Mouse (Mus musculus) forebrain, embryonic 10.5 days (tissue): ENCODE data around the gene Ucn2. TPM values are rescaled to one million over a fixed set of nuclear protein-coding genes. Genes with fewer than 3 reads are reported as not detected.
A peak's percentile ranks its signal among the peaks of the same experiment; 100 is the strongest.

Source experiments
- DNase-seq: peaks from one replicate; pipeline ENCODE4 v3.0.0-alpha.2; 2017; ENCODE audit warnings: low spot score; ENCODE audit errors: extremely low spot score
- H3K27ac ChIP-seq: fragments of 300-500 bp; sonication (generic); 2 replicates; pipeline ENCODE4 v1.5.1; 2016; ENCODE audit warnings: mild to moderate bottlenecking
- H3K27me3 ChIP-seq: fragments of 300-500 bp; sonication (generic); 2 replicates; pipeline ENCODE4 v1.6.1; 2016; ENCODE audit warnings: mild to moderate bottlenecking; ENCODE audit not compliant: poor library complexity, severe bottlenecking
- H3K36me3 ChIP-seq: fragments of 300-500 bp; sonication (generic); replicated peaks from 2 replicates; pipeline ENCODE4 v1.6.1; 2016; ENCODE audit warnings: mild to moderate bottlenecking, moderate library complexity
- H3K4me1 ChIP-seq: fragments of 300-500 bp; sonication (generic); 2 replicates; pipeline ENCODE4 v1.6.1; 2016
- H3K4me3 ChIP-seq: fragments of 300-500 bp; sonication (generic); 2 replicates; pipeline ENCODE4 v1.5.1; 2016; ENCODE audit warnings: mild to moderate bottlenecking, moderate library complexity
- H3K9me3 ChIP-seq: fragments of 300-500 bp; sonication (generic); 2 replicates; pipeline ENCODE4 v1.6.1; 2016; ENCODE audit warnings: mild to moderate bottlenecking, moderate library complexity
- WGBS: fragments of 180-500 bp; shearing (Covaris S2); methylation state at CpG from one replicate; pipeline ENCODE4 v1.1.7; 2016; 5-methylcytosine and 5-hydroxymethylcytosine counted together
- polyA plus RNA-seq: library from polyadenylated mRNA; unstranded; fragments of >200 nt; fragmentation: Nextera tagmentation; extraction: Ambion mirVana; gene quantifications from 2 replicates; pipeline ENCODE4 v1.2.1, GENCODE M21; 2016

The Ucn2 gene
- polyA plus RNA-seq, 1 experiment from 2014 or later = not detected

GRCm38 (mm10) chr9:108999167-108999526 lies 13.3 kb downstream of the Ucn2 start:
- no peak for DNase-seq
- Histone ChIP-seq H3K27me3 (no peaks in the 10 kb centered on the region), H3K4me1 (peaks cover 18% of the 10 kb centered on the region), H3K27ac (no peak overlapping the region), H3K36me3 (no peaks in the 10 kb centered on the region), H3K4me3 (no peak overlapping the region), H3K9me3 (no peaks in the 10 kb centered on the region)
- WGBS = 90% methylated on average over 4 of the region's 4 CpGs

DNA sequence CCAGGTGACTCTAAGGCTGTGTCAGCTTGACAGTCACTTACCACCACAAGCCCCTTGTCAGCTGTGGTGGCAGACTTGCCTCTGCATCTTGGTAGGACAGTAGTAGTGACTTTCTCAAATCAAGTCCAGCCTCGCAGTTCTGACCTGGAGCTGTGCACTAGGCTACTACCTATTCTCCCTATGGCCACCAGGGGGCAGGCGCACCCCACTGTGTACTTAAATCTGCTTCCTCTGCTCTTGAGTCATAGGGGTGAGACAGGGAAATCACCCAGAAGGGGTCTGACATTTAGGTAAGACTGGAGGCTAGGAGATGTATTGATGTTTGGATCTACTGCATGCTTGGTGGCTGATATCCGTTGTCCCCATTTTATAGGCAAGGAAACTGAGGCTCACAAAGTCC lies 14.9 kb downstream of the Ucn2 start:
- no peak overlapping the region for H3K27ac ChIP-seq
- WGBS = 13% methylated on average over 3 of the region's 3 CpGs
- H3K36me3 ChIP-seq = no peaks in the 10 kb centered on the region

GRCm38 (mm10) chr9:109003201-109003600 lies 17.4 kb downstream of the Ucn2 start:
- Histone ChIP-seq H3K36me3 (peaks cover 2% of the 10 kb centered on the region; the same call in 1 of the 2 replicates), H3K27me3 (no peaks in the 10 kb centered on the region), H3K4me1 (peaks cover 15% of the 10 kb centered on the region), H3K9me3 (no peaks in the 10 kb centered on the region), H3K27ac (no peak overlapping the region), H3K4me3 (no peak overlapping the region)
- WGBS = 54% methylated on average over 2 of the region's 2 CpGs
- peak; percentile 55 for DNase-seq

More for the DNA sequence above, 14.9 kb downstream of the Ucn2 start:
- H3K9me3 ChIP-seq = no peaks in the 10 kb centered on the region
- peak; percentile 65 for DNase-seq
- no peaks in the 10 kb centered on the region for H3K27me3 ChIP-seq
- peaks cover 11% of the 10 kb centered on the region for H3K4me1 ChIP-seq
- H3K4me3 ChIP-seq = no peak overlapping the region

GRCm38 (mm10) chr9:109007025-109007780 lies 21.4 kb downstream of the Ucn2 start:
- DNase-seq = no peak
- Histone ChIP-seq H3K27ac (peak overlapping the region; percentile 15; the same call in 1 of the 2 replicates), H3K36me3 (peaks cover 2% of the 10 kb centered on the region; the same call in 1 of the 2 replicates), H3K4me3 (no peak overlapping the region), H3K4me1 (peaks cover 16% of the 10 kb centered on the region), H3K27me3 (no peaks in the 10 kb centered on the region), H3K9me3 (no peaks in the 10 kb centered on the region)
- 82% methylated on average over 21 of the region's 21 CpGs for WGBS

- no peak overlapping the region for H3K4me3 ChIP-seq
- peaks cover 2% of the 10 kb centered on the region; the same call in 1 of the 2 replicates for H3K36me3 ChIP-seq
- 80% methylated on average over 9 of the region's 9 CpGs for WGBS
- H3K9me3 ChIP-seq = no peaks in the 10 kb centered on the region
- H3K4me1 ChIP-seq = peaks cover 16% of the 10 kb centered on the region
- H3K27ac ChIP-seq = peak overlapping the region; percentile 58
- no peak for DNase-seq
- H3K27me3 ChIP-seq = no peaks in the 10 kb centered on the region
Observed at GRCm38 (mm10) chr9:109008081-109008480, 22.3 kb downstream of the Ucn2 start.

GRCm38 (mm10) chr9:109008994-109009635 lies 23.3 kb downstream of the Ucn2 start:
- Histone ChIP-seq H3K9me3 (no peaks in the 10 kb centered on the region), H3K27ac (no peak overlapping the region), H3K27me3 (no peaks in the 10 kb centered on the region), H3K4me1 (peaks cover 16% of the 10 kb centered on the region), H3K4me3 (no peak overlapping the region), H3K36me3 (peaks cover 2% of the 10 kb centered on the region; the same call in 1 of the 2 replicates)
- no peak for DNase-seq
- 73% methylated on average over 10 of the region's 10 CpGs for WGBS

GRCm38 (mm10) chr9:109009636-109010315 lies 24.0 kb downstream of the Ucn2 start:
- no peak overlapping the region for H3K4me3 ChIP-seq
- DNase-seq = no peak

DNA sequence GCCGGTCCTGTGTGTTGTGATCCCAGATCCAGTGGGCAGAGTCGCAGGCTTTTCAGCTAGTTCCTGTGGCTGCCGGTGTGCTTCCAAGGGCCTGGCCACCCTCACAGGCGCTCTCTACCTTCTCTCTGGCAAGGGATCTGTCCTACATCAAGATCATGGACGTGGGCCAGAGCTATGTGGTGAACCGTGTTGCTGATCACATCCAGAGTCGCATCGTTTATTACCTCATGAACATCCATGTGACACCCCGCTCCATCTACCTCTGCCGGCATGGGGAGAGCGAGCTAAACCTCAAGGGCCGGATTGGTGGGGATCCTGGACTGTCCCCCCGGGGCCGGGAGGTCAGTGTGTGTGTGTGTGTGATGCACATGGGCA lies 24.5 kb downstream of the Ucn2 start:
- no peak for DNase-seq
- Histone ChIP-seq H3K27ac (no peak overlapping the region), H3K36me3 (peaks cover 2% of the 10 kb centered on the region; the same call in 1 of the 2 replicates), H3K4me1 (peaks cover 16% of the 10 kb centered on the region), H3K4me3 (no peak overlapping the region), H3K9me3 (no peaks in the 10 kb centered on the region), H3K27me3 (no peaks in the 10 kb centered on the region)
- 91% methylated on average over 14 of the region's 14 CpGs for WGBS

More at GRCm38 (mm10) chr9:109009636-109010315, 24.0 kb downstream of the Ucn2 start:
- Histone ChIP-seq H3K27ac (no peak overlapping the region), H3K27me3 (no peaks in the 10 kb centered on the region), H3K4me1 (peaks cover 16% of the 10 kb centered on the region), H3K9me3 (no peaks in the 10 kb centered on the region), H3K36me3 (peaks cover 2% of the 10 kb centered on the region; the same call in 1 of the 2 replicates)
- 71% methylated on average over 17 of the region's 17 CpGs for WGBS

- Histone ChIP-seq H3K27ac (no peak overlapping the region), H3K36me3 (no peaks in the 10 kb centered on the region), H3K4me3 (no peak overlapping the region), H3K9me3 (no peaks in the 10 kb centered on the region), H3K4me1 (no peaks in the 10 kb centered on the region), H3K27me3 (no peaks in the 10 kb centered on the region)
- no peak for DNase-seq
- 80% methylated on average over 8 of the region's 8 CpGs for WGBS
Observed at GRCm38 (mm10) chr9:109015397-109015796, 29.6 kb downstream of the Ucn2 start.

DNA sequence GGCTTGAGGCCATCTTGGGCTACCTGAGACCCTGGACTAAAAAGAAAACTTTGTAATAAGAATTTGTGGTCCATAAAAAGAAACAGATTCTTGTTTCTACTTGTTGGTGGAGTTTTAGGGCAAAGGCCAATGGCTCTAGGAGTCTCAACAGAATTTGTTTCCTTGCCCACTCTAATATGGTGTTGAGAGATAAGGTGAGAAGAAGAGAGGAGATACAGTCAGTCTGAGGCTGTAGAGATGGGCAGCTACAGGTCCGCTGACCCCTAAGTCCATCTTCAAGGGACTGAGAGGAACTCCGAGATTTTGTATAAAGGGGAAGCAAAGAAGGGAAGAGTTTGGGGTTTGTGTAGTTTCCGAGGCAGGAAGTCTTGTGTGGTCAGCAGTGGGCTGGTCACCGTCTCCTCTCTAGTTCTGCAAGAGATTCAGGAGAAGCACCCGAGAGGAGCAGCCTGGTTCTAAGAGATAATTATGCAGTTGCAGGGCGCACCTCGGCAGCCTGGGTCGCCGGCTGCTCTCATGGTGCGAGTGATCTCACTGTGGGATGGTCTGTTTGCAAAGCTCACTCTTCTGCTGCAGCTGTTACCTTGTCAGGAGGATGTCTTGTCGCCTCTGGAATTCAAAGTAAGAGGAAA lies 31.3 kb downstream of the Ucn2 start:
- Histone ChIP-seq H3K9me3 (no peaks in the 10 kb centered on the region), H3K36me3 (no peaks in the 10 kb centered on the region), H3K4me1 (no peaks in the 10 kb centered on the region), H3K4me3 (no peak overlapping the region), H3K27me3 (no peaks in the 10 kb centered on the region), H3K27ac (no peak overlapping the region)
- no peak for DNase-seq
- 78% methylated on average over 11 of the region's 11 CpGs for WGBS

GRCm38 (mm10) chr9:109021428-109021827 lies 35.6 kb downstream of the Ucn2 start:
- Histone ChIP-seq H3K27me3 (no peaks in the 10 kb centered on the region), H3K9me3 (no peaks in the 10 kb centered on the region), H3K36me3 (no peaks in the 10 kb centered on the region), H3K4me3 (no peak overlapping the region), H3K4me1 (no peaks in the 10 kb centered on the region), H3K27ac (no peak overlapping the region)
- WGBS = 88% methylated on average over 4 of the region's 4 CpGs
- no peak for DNase-seq

GRCm38 (mm10) chr9:109022866-109023685 lies 37.3 kb downstream of the Ucn2 start:
- WGBS = 95% methylated on average over 17 of the region's 17 CpGs
- DNase-seq = no peak

More at GRCm38 (mm10) chr9:109022866-109023685, 37.3 kb downstream of the Ucn2 start:
- Histone ChIP-seq H3K27ac (no peak overlapping the region), H3K9me3 (no peaks in the 10 kb centered on the region), H3K27me3 (no peaks in the 10 kb centered on the region), H3K4me1 (no peaks in the 10 kb centered on the region), H3K4me3 (no peak overlapping the region), H3K36me3 (no peaks in the 10 kb centered on the region)
